Mouse (Mus musculus): ENCODE data around the gene Tas2r104. TPM values are rescaled to one million over a fixed set of nuclear protein-coding genes. Genes with fewer than 3 reads are reported as not detected.

Tas2r104 gene
- total RNA-seq (2017): not detected in 2 replicates

DNA sequence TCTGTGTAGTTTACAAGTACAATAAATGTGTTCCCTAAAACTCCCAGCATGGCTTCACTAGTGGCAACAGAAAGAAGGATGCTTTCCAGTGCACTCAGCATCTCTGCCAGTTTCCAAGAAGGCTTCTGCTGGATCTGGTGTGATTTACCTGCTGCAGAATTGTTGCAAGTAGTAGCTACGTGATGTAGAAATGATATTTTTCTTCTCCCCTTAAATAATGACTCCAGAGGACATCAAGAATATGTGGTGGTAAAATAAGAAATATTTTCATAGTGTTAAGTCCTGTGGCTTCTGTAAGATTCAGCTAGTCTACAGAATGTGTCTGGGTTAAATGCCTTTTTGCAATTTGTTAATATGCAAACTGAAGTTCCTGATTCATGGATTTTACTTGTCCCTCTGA lies at the start of gene Tas2r104:
Gene Tas2r104 (minus strand): TSS at position 101 of the 400 bp plus-strand sequence.
- ATAC-seq (replicated peaks; ENCODE audit: low read depth, poor library complexity, severe bottlenecking): no peak

GRCm38 (mm10) chr6:131712803-131713202 lies 27.3 kb upstream of the Tas2r104 start:
- ATAC-seq (replicated peaks; ENCODE audit: low read depth, poor library complexity, severe bottlenecking): peak; percentile 81

- no peak for ATAC-seq (replicated peaks; ENCODE audit: low read depth, poor library complexity, severe bottlenecking)
Observed at GRCm38 (mm10) chr6:131689963-131690362, 4.4 kb upstream of the Tas2r104 start, which contains the start of gene Tas2r114. Gene Tas2r114, minus strand, starts transcription at chr6:131690063.

DNA sequence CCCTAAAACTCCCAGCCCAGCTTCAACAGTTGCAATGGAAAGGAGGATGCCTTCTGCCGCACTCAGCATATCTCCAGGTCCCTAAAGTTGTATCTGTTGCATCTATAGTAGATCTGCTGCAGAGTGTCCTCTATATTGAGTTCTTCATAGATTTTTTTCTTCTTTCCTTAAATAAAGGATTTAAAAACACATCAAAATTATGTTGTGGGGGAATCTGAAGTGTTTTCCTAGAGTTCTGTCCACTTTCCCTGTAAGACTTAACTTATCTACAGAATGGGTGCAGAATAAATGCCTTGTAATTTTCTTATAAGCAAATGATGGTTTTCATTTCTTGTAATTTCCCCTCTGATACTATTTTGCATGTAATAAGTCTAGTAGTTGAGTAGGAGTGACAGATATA lies 1.9 kb upstream of the Tas2r104 start, which contains the start of gene Tas2r105:
Gene Tas2r105 (minus strand): TSS at position 101 of the 400 bp plus-strand sequence.
- no peak for ATAC-seq (replicated peaks; ENCODE audit: low read depth, poor library complexity, severe bottlenecking)

- ATAC-seq (replicated peaks; ENCODE audit: low read depth, poor library complexity, severe bottlenecking): no peak
Observed at GRCm38 (mm10) chr6:131678786-131679185, 6.8 kb downstream of the Tas2r104 start, which contains the start of gene Tas2r106. Gene Tas2r106, minus strand, starts transcription at chr6:131678886.

GRCm38 (mm10) chr6:131660049-131660448 lies 25.5 kb downstream of the Tas2r104 start, which contains the start of gene Tas2r107:
Gene Tas2r107, minus strand, starts transcription at chr6:131660149.
- ATAC-seq (replicated peaks; ENCODE audit: low read depth, poor library complexity, severe bottlenecking): no peak

Other genes with a start within 250 kb of the Tas2r104 start
- gene 5430401F13Rik, start 199.3 kb downstream of the Tas2r104 start, total RNA-seq (2017): not detected in 2 replicates
- gene Gm6619, start 199.3 kb downstream of the Tas2r104 start, total RNA-seq (2017): not detected in 2 replicates
- gene Tas2r130, start 54.8 kb downstream of the Tas2r104 start, total RNA-seq (2017): not detected in 2 replicates
- gene Tas2r107, start 25.6 kb downstream of the Tas2r104 start, total RNA-seq (2017): not detected in 2 replicates
- gene Tas2r106, start 6.9 kb downstream of the Tas2r104 start, total RNA-seq (2017): not detected in 2 replicates
- gene Tas2r105, start 1.8 kb upstream of the Tas2r104 start, total RNA-seq (2017): not detected in 2 replicates
- gene Tas2r114, start 4.3 kb upstream of the Tas2r104 start, total RNA-seq (2017): not detected in 2 replicates

Measured in common myeloid progenitor, adult 5-6 weeks (primary cell).